ENCODE assay signal across 14 mouse cellular contexts in the genomic region with DNA sequence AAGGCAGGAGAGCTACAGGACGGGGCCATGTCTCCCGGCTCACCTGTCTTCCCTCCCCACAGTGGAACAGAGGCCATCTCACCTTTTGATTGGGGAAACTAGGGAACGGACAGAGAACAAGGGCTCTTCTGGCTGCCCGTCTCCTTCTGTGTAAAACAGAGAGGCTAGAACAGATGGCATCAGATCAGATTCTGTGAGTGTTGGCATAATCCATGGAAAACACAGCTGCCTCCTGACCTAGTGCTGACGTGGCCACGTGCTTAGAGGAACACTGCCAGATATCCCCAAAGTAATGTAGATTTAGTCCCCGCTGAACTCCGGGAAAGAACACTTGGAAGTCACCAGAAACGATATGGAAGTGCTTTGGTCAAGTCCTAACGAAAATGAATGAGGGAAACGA.
A peak's percentile ranks its signal among the peaks of the same experiment; 100 is the strongest.
DNase-seq lines count a peak whose midpoint lies in the region; TF ChIP-seq lines count a peak whose summit lies in the region.
"Had no signal": no experiment of that assay in that cellular context is flagged by ENCODE, and none has a peak within 500 bp of the region (broad histone marks: within the 10 kb centered on the region; RNA-seq: fewer than 3 reads in every experiment).

No protein-coding gene starts in this region.

- no peaks in the 10 kb centered on the region for H3K36me3 ChIP-seq in heart, embryonic 10.5 days
- H3K36me3 ChIP-seq: limb, embryonic 15.5 days; midbrain, embryonic 10.5 days had no signal

- no peak for TF ChIP-seq CTCF in gastrocnemius, adult 2 months (IDR thresholded peaks at IDR 0.05)

- H3K4me3 ChIP-seq in gastrocnemius, adult 2 months: peak overlapping the region; percentile 9; the same call in 1 of the 2 replicates
- H3K4me3 ChIP-seq in heart, embryonic 10.5 days: no peak overlapping the region
- H3K4me3 ChIP-seq: layer of hippocampus, adult 2 months; limb, embryonic 15.5 days; midbrain, embryonic 10.5 days had no signal

- 76% methylated on average over 11 of the region's 11 CpGs for WGBS in heart, embryonic 10.5 days

- intact Hi-C loops in gastrocnemius, adult 2 months (cut with DNase I): no loop called here

- peak overlapping the region; percentile 13 for H3K27ac ChIP-seq in gastrocnemius, adult 2 months
- H3K27ac ChIP-seq in heart, embryonic 10.5 days: no peak overlapping the region
- H3K27ac ChIP-seq: layer of hippocampus, adult 2 months; limb, embryonic 15.5 days; midbrain, embryonic 10.5 days had no signal

- peaks cover 18% of the 10 kb centered on the region; the same call in 1 of the 2 replicates for H3K27me3 ChIP-seq in heart, embryonic 10.5 days (ENCODE audit: insufficient read depth, poor library complexity, severe bottlenecking)
- H3K27me3 ChIP-seq: limb, embryonic 15.5 days had no signal

- H3K9me3 ChIP-seq in heart, embryonic 10.5 days: no peaks in the 10 kb centered on the region
- H3K9me3 ChIP-seq: limb, embryonic 15.5 days; midbrain, embryonic 10.5 days had no signal

- H3K4me1 ChIP-seq in heart, embryonic 10.5 days: peaks cover 22% of the 10 kb centered on the region

- no peak for DNase-seq in gastrocnemius, adult 2 months
- DNase-seq in gastrocnemius, postnatal 10 days: no peak
- DNase-seq in retina, adult 2 months (ENCODE audit: low read depth, low spot score): peak; percentile 32
- no peak for DNase-seq in retina, embryonic 14.5 days (ENCODE audit: low spot score)
- peak; percentile 68 for DNase-seq in cerebellum, adult 8-10 months
- DNase-seq in thymus, adult 18-20 months: no peak
- DNase-seq in heart, embryonic 10.5 days (ENCODE audit: low spot score): no peak
- DNase-seq: adrenal gland, adult 8-10 months; heart, postnatal 14 days; kidney, adult 2 months; thymus, postnatal 25 days had no signal

Comparison
In these comparisons a context has a peak if more than half of its experiments do, and no peak if none do; other contexts are left out.
1. DNase-seq: peak in retina, adult 2 months (single experiment) and cerebellum, adult 8-10 months (single experiment); none in gastrocnemius, adult 2 months (single experiment), gastrocnemius, postnatal 10 days (single experiment), retina, embryonic 14.5 days (single experiment), thymus, adult 18-20 months (0 of 2) and heart, embryonic 10.5 days (single experiment).